Mouse (Mus musculus): Measurements from ENCODE around the gene Lair1. TPM values are rescaled to one million over a fixed set of nuclear protein-coding genes. Genes with fewer than 3 reads are reported as not detected.

The Lair1 gene
- polyA plus RNA-seq, 1 experiment, result not detected

DNA sequence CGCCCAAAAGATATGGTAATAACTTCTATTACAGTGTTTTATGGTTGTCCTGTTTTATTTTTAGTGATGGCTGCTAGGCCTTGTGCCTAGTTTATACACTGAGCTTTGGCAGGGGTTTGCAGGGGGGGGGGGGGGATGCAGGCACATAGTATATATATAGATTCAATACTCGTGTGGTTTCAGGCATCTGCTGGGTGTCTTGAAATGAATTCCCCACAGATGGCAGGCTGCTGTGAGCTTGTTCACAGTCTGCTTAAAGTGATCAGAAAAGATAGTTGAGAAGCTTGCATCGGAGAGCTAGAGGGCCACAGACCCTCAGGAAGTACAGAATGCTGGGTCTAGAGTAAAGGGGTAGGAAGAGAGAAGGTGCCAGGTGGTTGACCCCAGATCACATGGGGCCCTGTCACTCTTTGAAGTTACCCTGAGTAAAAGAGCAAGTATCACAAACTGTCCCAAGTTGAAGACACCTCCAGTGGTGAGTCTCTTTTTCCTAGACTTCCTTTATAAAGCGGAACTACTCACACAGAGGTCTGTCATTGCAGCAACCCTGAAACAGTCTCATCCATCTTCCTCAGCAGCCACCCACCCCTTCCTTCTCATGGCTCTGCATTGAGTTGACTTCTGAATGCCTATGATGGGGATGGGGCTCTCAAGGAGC is 24.4 kb upstream of the Lair1 start:
- H3K36me3 ChIP-seq (ENCODE audit: control insufficient read depth, insufficient read depth), result no peaks in the 10 kb centered on the region
- H3K4me2 ChIP-seq (ENCODE audit: low read depth), result no peak overlapping the region
- H3K27me3 ChIP-seq (ENCODE audit: control insufficient read depth, insufficient read depth, insufficient read length), result no peaks in the 10 kb centered on the region
- no peak for TF ChIP-seq MAX (IDR thresholded peaks at IDR 0.05; ENCODE audit: low read depth)
- no peak for TF ChIP-seq TCF12 (IDR thresholded peaks at IDR 0.05; ENCODE audit: insufficient read depth, poor library complexity, severe bottlenecking)
- no peak overlapping the region for H3K4me3 ChIP-seq
- H3K79me2 ChIP-seq (ENCODE audit: control insufficient read depth, insufficient read depth), result no peaks in the 10 kb centered on the region
- no peak overlapping the region for H3ac ChIP-seq (ENCODE audit: control insufficient read depth, insufficient read length)

DNA sequence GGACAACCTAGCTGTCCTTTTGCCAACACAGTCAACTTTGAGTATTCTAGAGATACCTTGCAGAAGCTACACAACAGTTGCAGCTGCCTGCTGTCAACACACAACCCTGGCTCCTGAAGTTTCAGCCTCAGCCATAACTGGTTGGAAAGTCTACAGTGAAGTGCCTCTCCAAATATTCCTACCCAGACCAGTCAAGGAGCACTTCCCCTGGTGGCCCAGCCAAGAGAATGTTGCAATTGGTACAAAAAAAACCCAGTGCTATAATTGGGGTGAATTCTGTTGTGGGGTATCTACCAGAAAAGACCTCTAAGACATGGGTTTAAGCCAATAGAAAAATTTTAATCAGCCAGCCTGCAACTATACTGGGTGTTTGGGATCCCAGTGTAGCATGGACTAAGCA is 22.6 kb upstream of the Lair1 start:
- Histone ChIP-seq H3ac (ENCODE audit: control insufficient read depth, insufficient read length) (no peak overlapping the region), H3K4me2 (ENCODE audit: low read depth) (no peak overlapping the region), H3K79me2 (ENCODE audit: control insufficient read depth, insufficient read depth) (no peaks in the 10 kb centered on the region), H3K36me3 (ENCODE audit: control insufficient read depth, insufficient read depth) (no peaks in the 10 kb centered on the region), H3K4me3 (no peak overlapping the region), H3K27me3 (ENCODE audit: control insufficient read depth, insufficient read depth, insufficient read length) (no peaks in the 10 kb centered on the region)
- TF ChIP-seq MYOG (IDR thresholded peaks at IDR 0.05; ENCODE audit: control insufficient read depth in 1 of 3, insufficient read depth in 1 of 3, insufficient read length in 2 of 3, low read depth in 2 of 3) (no peak), POLR2AphosphoS2 (IDR thresholded peaks at IDR 0.05; ENCODE audit: insufficient read length, low read depth) (no peak), REST (IDR thresholded peaks at IDR 0.05; ENCODE audit: insufficient read depth, insufficient read length) (no peak), USF1 (IDR thresholded peaks at IDR 0.05; ENCODE audit: low read depth) (no peak), MAX (IDR thresholded peaks at IDR 0.05; ENCODE audit: low read depth) (no peak), SRF (IDR thresholded peaks at IDR 0.05; ENCODE audit: control insufficient read depth, insufficient read length, low read depth) (no peak)

DNA sequence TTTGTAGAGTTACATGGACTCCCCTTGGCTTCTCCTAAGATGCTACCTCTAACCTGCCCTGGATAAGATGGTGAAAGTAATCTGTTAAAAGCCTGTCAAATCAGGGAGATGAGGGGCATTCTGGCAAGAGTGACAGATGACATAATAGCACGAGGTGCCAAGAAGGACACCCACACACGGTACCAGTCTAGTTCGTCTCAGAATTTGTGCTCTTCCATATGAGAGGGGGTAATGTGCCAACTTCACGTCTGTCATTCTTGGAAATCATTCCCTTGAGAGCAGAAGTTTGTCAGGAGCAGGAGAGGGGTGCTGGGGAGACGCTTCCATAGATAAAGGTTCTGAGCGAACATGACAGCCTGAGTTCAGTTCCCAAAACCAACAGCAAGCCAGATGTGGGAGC is 21.2 kb upstream of the Lair1 start:
- no peaks in the 10 kb centered on the region for H3K79me2 ChIP-seq (ENCODE audit: control insufficient read depth, insufficient read depth)
- no peak overlapping the region for H3ac ChIP-seq (ENCODE audit: control insufficient read depth, insufficient read length)
- no peaks in the 10 kb centered on the region for H3K27me3 ChIP-seq (ENCODE audit: control insufficient read depth, insufficient read depth, insufficient read length)
- H3K36me3 ChIP-seq (ENCODE audit: control insufficient read depth, insufficient read depth), result no peaks in the 10 kb centered on the region
- TF ChIP-seq SRF (IDR thresholded peaks at IDR 0.05; ENCODE audit: control insufficient read depth, insufficient read length, low read depth), result no peak
- no peak for TF ChIP-seq MAX (IDR thresholded peaks at IDR 0.05; ENCODE audit: low read depth)
- no peak for TF ChIP-seq MYOD1 (IDR thresholded peaks at IDR 0.05; ENCODE audit: control insufficient read depth in 1 of 3, insufficient read length in 2 of 3, low read depth in 2 of 3)
- no peak overlapping the region for H3K4me3 ChIP-seq
- H3K4me2 ChIP-seq (ENCODE audit: low read depth), result no peak overlapping the region

DNA sequence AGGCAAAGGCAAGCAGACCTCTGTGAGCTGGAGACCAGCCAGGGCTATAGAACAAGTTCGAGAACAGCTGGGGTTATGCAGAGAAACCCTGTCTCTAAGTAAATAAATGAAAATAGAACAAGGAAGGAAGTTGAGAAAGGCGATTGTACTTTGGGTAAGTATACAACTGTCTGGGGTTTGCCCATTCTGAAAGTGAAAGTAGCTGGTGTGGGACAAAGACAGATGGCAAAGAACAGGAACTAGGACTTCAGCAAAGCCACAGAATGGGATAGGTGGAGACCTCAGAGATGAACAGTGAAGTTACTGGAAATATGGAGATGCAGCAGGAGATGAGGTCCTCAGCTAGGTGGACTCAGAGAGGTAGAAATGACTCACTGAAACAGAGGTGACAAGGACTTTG is 19.8 kb upstream of the Lair1 start:
- no peak overlapping the region for H3ac ChIP-seq (ENCODE audit: control insufficient read depth, insufficient read length)
- H3K27me3 ChIP-seq (ENCODE audit: control insufficient read depth, insufficient read depth, insufficient read length), result no peaks in the 10 kb centered on the region
- no peaks in the 10 kb centered on the region for H3K79me2 ChIP-seq (ENCODE audit: control insufficient read depth, insufficient read depth)
- no peaks in the 10 kb centered on the region for H3K36me3 ChIP-seq (ENCODE audit: control insufficient read depth, insufficient read depth)
- TF ChIP-seq REST (IDR thresholded peaks at IDR 0.05; ENCODE audit: insufficient read depth, insufficient read length) (no peak), TCF12 (IDR thresholded peaks at IDR 0.05; ENCODE audit: insufficient read depth, poor library complexity, severe bottlenecking) (no peak), SRF (IDR thresholded peaks at IDR 0.05; ENCODE audit: control insufficient read depth, insufficient read length, low read depth) (no peak), MYOD1 (IDR thresholded peaks at IDR 0.05; ENCODE audit: control insufficient read depth in 1 of 3, insufficient read length in 2 of 3, low read depth in 2 of 3) (no peak), POLR2A (IDR thresholded peaks at IDR 0.05; ENCODE audit: insufficient read length, low read depth) (no peak), E2F4 (IDR thresholded peaks at IDR 0.05; ENCODE audit: insufficient read depth) (no peak), MYOG (IDR thresholded peaks at IDR 0.05; ENCODE audit: control insufficient read depth in 1 of 3, insufficient read depth in 1 of 3, insufficient read length in 2 of 3, low read depth in 2 of 3) (no peak), TCF3 (IDR thresholded peaks at IDR 0.05; ENCODE audit: insufficient read length, low read depth) (no peak)
- peak overlapping the region; percentile 92 for H3K4me2 ChIP-seq (ENCODE audit: low read depth)
- peak overlapping the region; percentile 7 for H3K4me3 ChIP-seq

DNA sequence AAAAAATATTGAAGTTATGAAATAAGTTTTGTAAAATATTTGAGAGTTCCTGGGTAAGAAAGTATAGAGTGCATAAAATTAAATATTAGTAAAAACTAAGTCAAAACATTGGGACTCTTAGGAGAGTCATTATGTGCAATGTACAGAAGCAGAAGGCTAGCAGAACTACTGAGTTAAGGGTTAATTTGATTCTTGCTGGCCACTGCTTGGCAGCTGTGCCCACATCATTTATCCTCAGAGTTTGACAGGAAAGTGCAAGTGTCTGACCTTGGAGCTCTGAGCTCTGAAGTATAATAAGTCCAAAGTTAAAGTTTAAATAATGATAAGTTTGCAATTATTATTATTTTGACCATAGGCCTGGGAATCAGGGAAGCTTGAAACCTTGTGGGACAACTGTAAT is 18.7 kb upstream of the Lair1 start:
- no peak overlapping the region for H3ac ChIP-seq (ENCODE audit: control insufficient read depth, insufficient read length)
- no peak overlapping the region for H3K4me2 ChIP-seq (ENCODE audit: low read depth)
- H3K79me2 ChIP-seq (ENCODE audit: control insufficient read depth, insufficient read depth), result no peaks in the 10 kb centered on the region
- no peaks in the 10 kb centered on the region for H3K36me3 ChIP-seq (ENCODE audit: control insufficient read depth, insufficient read depth)
- H3K4me3 ChIP-seq, result no peak overlapping the region
- no peaks in the 10 kb centered on the region for H3K27me3 ChIP-seq (ENCODE audit: control insufficient read depth, insufficient read depth, insufficient read length)
- TF ChIP-seq MYOD1 (IDR thresholded peaks at IDR 0.05; ENCODE audit: control insufficient read depth in 1 of 3, insufficient read length in 2 of 3, low read depth in 2 of 3) (no peak), SRF (IDR thresholded peaks at IDR 0.05; ENCODE audit: control insufficient read depth, insufficient read length, low read depth) (no peak), POLR2AphosphoS2 (IDR thresholded peaks at IDR 0.05; ENCODE audit: insufficient read length, low read depth) (no peak), MYOG (IDR thresholded peaks at IDR 0.05; ENCODE audit: control insufficient read depth in 1 of 3, insufficient read depth in 1 of 3, insufficient read length in 2 of 3, low read depth in 2 of 3) (no peak), CEBPB (IDR thresholded peaks at IDR 0.05; ENCODE audit: insufficient read depth, poor library complexity, severe bottlenecking) (no peak), TCF12 (IDR thresholded peaks at IDR 0.05; ENCODE audit: insufficient read depth, poor library complexity, severe bottlenecking) (no peak), USF1 (IDR thresholded peaks at IDR 0.05; ENCODE audit: low read depth) (no peak), E2F4 (IDR thresholded peaks at IDR 0.05; ENCODE audit: insufficient read depth) (no peak), POLR2A (IDR thresholded peaks at IDR 0.05; ENCODE audit: insufficient read length, low read depth) (no peak), MAX (IDR thresholded peaks at IDR 0.05; ENCODE audit: low read depth) (no peak)
